Mouse (Mus musculus): ENCODE results near the gene Carmil3. TPM values are rescaled to one million over a fixed set of nuclear protein-coding genes. Genes with fewer than 3 reads are reported as not detected.

Carmil3 gene
- total RNA-seq, 2 experiments from 2014 or later, result 46.6 to 46.9 TPM

GRCm38 (mm10) chr14:55486836-55487235 lies 3.6 kb upstream of the Carmil3 start:
- intact Hi-C loops (cut with DNase I), result no loop called here
- no peak for DNase-seq (ENCODE audit: low spot score in 2 of 2)

DNA sequence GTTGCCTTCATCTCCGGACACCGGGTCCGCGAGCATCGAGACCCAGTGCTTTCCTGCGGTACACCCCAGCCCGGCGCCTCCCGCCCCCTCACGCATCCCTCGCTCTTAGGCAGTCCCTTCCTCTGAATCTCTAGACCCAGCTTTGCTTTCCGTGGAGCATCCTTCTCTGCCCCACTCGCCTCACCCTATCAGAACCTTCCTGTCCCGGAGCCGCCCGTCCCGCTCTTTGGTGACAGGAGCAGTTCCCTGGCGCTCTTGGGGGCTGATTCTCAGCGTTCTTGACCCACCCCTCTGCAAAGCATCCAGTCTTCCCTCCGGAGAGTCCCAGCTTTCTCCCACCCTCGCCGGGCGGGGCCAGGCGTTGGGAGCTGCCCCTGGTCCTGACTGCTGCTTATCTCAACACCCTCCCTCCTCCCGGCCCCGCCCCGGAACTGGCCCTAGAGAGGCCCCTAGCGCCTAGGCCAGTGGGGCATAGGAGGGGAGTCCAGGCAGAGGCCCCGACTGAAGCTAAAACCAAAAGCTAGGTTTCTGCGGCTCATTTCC lies 911 bp downstream of the Carmil3 start:
- peak; percentile 54 to 67 for DNase-seq (ENCODE audit: low spot score in 2 of 2)
- intact Hi-C loops (cut with DNase I), result no loop called here

DNA sequence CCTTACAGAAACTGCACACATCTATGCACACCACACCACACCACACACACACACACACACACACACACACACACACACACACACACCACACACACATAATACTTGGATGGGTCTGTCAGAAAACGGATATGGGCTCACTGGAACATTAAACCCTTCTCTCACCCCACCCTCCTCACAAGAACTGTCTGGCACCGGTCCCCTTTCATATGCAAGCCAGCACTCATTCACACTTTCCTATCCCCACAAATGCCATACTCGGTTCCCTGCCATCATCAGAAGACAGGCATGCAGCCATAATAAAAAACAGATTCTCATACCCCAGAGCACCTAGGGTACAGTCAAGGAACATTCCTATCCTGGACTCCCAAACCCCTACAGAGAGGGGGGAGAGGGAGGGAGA lies 1.7 kb downstream of the Carmil3 start:
- peak; percentile 34 to 51 for DNase-seq (ENCODE audit: low spot score in 2 of 2)
- intact Hi-C loops (cut with DNase I), result no loop called here

DNA sequence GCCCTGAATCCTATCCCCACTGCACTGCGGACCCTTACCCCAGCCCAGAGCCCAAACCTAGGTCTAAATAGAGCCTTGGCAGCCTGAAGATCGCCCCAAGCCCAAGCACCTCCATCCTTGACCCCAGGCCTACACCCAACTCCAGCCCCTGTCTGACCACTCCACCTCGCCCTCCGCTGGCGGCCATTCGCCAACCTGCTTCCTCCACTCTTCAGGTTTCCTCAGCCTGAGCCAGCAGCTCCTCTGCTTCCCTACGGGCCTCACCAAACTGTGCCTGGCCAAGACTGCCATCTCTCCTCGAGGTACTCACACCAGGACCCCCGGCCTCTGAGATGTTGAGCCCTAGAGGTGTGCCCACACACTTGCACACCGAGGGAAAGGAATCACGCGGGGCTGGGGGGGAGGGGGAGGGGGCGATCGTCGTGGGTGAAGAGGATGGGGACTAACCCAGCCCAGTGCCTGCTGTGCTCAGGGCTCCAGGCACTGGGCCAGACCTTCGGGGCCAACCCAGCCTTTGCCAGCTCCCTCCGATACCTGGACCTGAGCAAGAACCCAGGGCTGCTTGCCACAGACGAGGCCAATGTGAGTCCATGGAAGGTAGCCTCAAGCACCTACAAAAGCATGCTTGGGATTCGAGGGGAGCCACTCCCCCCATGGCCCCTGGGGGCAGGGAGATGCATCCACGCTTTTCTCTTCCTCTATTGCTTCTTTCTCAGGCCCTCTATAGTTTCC lies 5.2 kb downstream of the Carmil3 start:
- DNase-seq (ENCODE audit: low spot score in 2 of 2), result no peak
- intact Hi-C loops (cut with DNase I), result loop anchor here (2.0 kb wide), 1 partner anchor 61 kb away; no protein-coding TSS in a partner anchor

- intact Hi-C loops (cut with DNase I), result loop anchor here (1.0 to 2.0 kb wide), 2 partner anchors 31 to 60 kb away; no protein-coding TSS in a partner anchor
- DNase-seq (ENCODE audit: low spot score in 2 of 2), result no peak
Observed at GRCm38 (mm10) chr14:55496761-55497448, 6.5 kb downstream of the Carmil3 start.

DNA sequence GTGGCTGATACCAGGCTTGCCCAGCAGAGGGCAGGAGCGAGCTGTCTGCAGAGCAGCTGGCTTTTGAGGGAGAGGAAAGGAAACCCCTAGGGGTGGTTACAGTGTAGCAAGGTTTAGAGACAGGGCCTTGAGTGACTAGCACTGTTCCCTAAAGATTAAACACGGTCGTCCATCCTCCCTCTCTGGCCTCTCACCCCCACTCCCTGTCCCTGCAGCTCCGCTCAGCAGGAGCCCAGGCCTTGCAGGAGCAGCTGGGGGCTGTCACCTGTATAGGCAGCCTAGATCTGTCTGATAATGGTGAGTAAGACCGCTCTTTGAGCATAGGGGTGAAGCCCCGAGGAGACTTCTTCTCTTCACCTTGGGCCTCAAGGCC lies 7.0 kb downstream of the Carmil3 start:
- intact Hi-C loops (cut with DNase I), result loop anchor here (1.0 to 2.0 kb wide), 2 partner anchors 31 to 59 kb away; no protein-coding TSS in a partner anchor
- DNase-seq (ENCODE audit: low spot score in 2 of 2), result peak; percentile 74 to 79

- intact Hi-C loops (cut with DNase I), result no loop called here
- DNase-seq (ENCODE audit: low spot score in 2 of 2), result no peak
Observed at GRCm38 (mm10) chr14:55505612-55506011, 15.2 kb downstream of the Carmil3 start.

GRCm38 (mm10) chr14:55507801-55508200 lies 17.4 kb downstream of the Carmil3 start:
- intact Hi-C loops (cut with DNase I), result no loop called here
- no peak for DNase-seq (ENCODE audit: low spot score in 2 of 2)

DNA sequence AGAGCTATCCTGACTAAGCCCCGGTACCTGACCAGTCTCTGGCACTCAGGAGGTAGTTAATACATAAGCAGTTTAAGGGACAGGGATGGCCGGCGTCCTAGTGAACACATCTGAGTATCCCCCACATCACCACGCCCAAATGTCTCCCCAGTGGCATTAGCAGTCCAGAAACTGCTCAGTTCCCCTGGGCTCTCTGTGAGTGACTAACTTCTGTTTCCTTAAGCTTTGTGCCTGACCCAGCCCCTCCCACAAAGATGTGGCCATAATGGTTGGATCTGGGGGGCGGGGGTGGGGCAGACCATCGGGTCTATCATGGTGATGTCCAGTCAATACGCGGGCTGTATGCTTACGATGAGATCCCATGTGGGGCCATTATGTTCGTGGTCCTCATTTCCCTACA lies 19.1 kb downstream of the Carmil3 start:
- intact Hi-C loops (cut with DNase I), result no loop called here
- DNase-seq (ENCODE audit: low spot score in 2 of 2), result no peak

DNA sequence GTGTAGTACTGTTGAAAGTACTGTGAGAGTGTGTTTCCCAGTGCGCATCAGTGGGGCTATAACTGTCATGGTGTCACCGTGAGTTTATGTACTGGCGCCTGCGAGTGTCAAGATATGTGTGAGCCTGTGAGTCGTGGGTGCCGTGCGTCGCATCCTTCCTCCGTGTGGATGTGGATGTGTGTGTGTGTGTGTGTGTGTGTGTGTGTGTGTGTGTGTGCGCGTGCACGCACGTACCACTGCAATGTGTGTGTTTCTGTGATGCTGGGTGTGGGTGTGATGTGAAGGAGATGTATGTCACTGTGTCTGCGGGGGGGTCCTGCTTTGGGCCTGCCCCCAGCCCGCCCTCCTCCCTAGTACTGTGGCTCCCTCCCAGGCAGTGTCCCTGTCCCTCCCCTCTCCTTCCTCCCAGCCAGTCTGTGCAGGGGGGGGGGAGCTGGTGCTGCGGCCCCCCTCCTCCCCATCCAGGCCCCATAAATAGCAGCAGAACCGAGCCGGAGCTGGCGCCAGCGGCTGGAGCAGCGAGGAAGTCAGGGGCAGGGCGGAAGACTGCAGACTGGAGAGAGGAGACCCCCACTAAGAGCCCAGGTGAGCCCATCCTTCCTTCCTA lies 19.8 kb downstream of the Carmil3 start, which contains the start of gene Cpne6:
Cpne6 (plus strand) TSS at position 321 of the 607 bp plus-strand sequence.
- intact Hi-C loops (cut with DNase I), result loop anchor here (1.0 kb wide), 1 partner anchor 8 kb away; no protein-coding TSS in a partner anchor

GRCm38 (mm10) chr14:55511037-55511436 lies 20.6 kb downstream of the Carmil3 start:
- intact Hi-C loops (cut with DNase I), result no loop called here
- DNase-seq (ENCODE audit: low spot score in 2 of 2), result peak; percentile 71 to 83

More for the DNA sequence above, 19.8 kb downstream of the Carmil3 start, which contains the start of gene Cpne6:
- DNase-seq (ENCODE audit: low spot score in 2 of 2), result peak; percentile 67 to 79

- no peak for DNase-seq (ENCODE audit: low spot score in 2 of 2)
- intact Hi-C loops (cut with DNase I), result no loop called here
Observed at GRCm38 (mm10) chr14:55513927-55514326, 23.5 kb downstream of the Carmil3 start.

- intact Hi-C loops (cut with DNase I), result loop anchor here (5.0 kb wide), 1 partner anchor 399 kb away; the partner anchor contains the start of gene Jph4
- DNase-seq (ENCODE audit: low spot score in 2 of 2), result no peak
Observed at GRCm38 (mm10) chr14:55515846-55516245, 25.4 kb downstream of the Carmil3 start.

DNA sequence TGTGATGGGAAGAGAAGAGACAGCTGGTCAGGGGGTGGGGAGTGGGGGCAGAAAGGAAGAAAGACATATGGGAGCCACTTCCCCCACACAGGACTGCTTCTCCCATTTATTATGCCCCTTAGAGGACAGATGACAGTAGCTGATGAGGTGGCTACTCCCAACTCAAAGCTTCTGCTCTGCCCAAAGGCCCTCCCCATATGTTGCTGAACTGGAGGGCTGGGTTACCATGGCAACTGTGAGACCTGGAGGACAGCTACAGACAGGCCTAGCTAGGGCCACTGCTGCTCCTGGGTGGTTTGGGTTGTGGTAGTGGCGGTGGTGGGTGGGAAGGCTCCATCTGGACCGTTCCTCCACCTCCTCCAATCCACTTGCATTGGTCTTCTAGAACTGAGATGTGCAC lies 28.4 kb downstream of the Carmil3 start:
- DNase-seq (ENCODE audit: low spot score in 2 of 2), result peak; percentile 65 to 92

DNA sequence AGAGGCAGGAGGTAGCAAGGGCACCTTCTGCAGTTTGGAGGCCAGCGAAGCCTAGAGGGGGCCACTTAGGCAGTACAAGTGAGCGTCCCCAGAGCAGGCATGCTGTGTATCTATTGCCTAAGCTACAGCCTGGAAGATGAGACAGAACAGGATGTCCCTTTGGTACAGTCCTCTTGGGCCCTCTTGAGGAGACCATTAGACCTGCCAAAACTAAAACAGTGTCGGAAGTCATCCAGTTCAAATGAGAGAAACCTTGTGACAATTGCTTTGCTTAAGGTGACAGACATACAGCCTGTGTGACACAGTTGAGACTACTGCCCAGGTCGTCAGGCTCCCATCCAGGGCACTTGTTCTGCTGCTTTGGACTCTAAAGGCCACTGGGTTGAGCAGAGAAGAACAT lies 29.2 kb downstream of the Carmil3 start:
- peak in 1 of 2 experiments; percentile 30 for DNase-seq (ENCODE audit: low spot score in 2 of 2)
- intact Hi-C loops (cut with DNase I), result loop anchor here (5.0 kb wide), 1 partner anchor 402 kb away; the partner anchor contains the start of gene Jph4

More for the DNA sequence above, 28.4 kb downstream of the Carmil3 start:
- intact Hi-C loops (cut with DNase I), result loop anchor here (1.0 to 5.0 kb wide), 2 partner anchors 9 to 402 kb away; partner anchors contain the start of genes Cpne6 and Jph4

GRCm38 (mm10) chr14:55520451-55521361 lies 30.3 kb downstream of the Carmil3 start:
- DNase-seq (ENCODE audit: low spot score in 2 of 2), result peak; percentile 39 to 61

GRCm38 (mm10) chr14:55524062-55524461 lies 33.6 kb downstream of the Carmil3 start:
- DNase-seq (ENCODE audit: low spot score in 2 of 2), result no peak
- intact Hi-C loops (cut with DNase I), result no loop called here

More at GRCm38 (mm10) chr14:55520451-55521361, 30.3 kb downstream of the Carmil3 start:
- intact Hi-C loops (cut with DNase I), result no loop called here

- no peak for DNase-seq (ENCODE audit: low spot score in 2 of 2)
- intact Hi-C loops (cut with DNase I), result no loop called here
Observed at GRCm38 (mm10) chr14:55524785-55525184, 34.3 kb downstream of the Carmil3 start, which contains the start of gene Nrl. Gene Nrl (minus strand): TSS chr14:55524981.
